Mouse (Mus musculus) megakaryocyte, adult 5-6 weeks (primary cell): ENCODE measurements around the gene Alox12e. TPM values are rescaled to one million over a fixed set of nuclear protein-coding genes. Genes with fewer than 3 reads are reported as not detected.

Experiments used
- ATAC-seq: 2 replicates; pipeline ENCODE4 v1.8.0; 2016; ENCODE audit warnings: mild to moderate bottlenecking, inconsistent platforms; ENCODE audit not compliant: poor library complexity, severe bottlenecking
- total RNA-seq, 2 experiments: library from RNA; stranded (forward) in 1 of 2; stranded (reverse) in 1 of 2; fragments of 153-499, 151-499 nt in 1 of 2; fragments of 221-1000, 200-1000 nt in 1 of 2; gene quantifications; 2 replicates each; pipeline versions ENCODE4 v1.2.3 to v1.2.4; 2015 to 2017

Gene Alox12e
- total RNA-seq, 2 experiments from 2014 or later = 1.2 to 1.5 TPM

- ATAC-seq = no peak
Observed at GRCm38 (mm10) chr11:70288102-70288501, 34.3 kb downstream of the Alox12e start.

GRCm38 (mm10) chr11:70285686-70286085 is 36.7 kb downstream of the Alox12e start:
- ATAC-seq = no peak

- no peak for ATAC-seq
Observed at GRCm38 (mm10) chr11:70284757-70285156, 37.7 kb downstream of the Alox12e start.

- no peak for ATAC-seq
Observed at GRCm38 (mm10) chr11:70283666-70284065, 38.8 kb downstream of the Alox12e start.

- ATAC-seq = peak; percentile 74; the same call in 1 of the 2 replicates
Observed at GRCm38 (mm10) chr11:70280441-70280840, 42.0 kb downstream of the Alox12e start.

- no peak for ATAC-seq
Observed at GRCm38 (mm10) chr11:70278961-70279360, 43.5 kb downstream of the Alox12e start.

- ATAC-seq = no peak
Observed at GRCm38 (mm10) chr11:70271641-70272040, 50.8 kb downstream of the Alox12e start.

- ATAC-seq = no peak
Observed at GRCm38 (mm10) chr11:70266405-70266804, 56.0 kb downstream of the Alox12e start.

DNA sequence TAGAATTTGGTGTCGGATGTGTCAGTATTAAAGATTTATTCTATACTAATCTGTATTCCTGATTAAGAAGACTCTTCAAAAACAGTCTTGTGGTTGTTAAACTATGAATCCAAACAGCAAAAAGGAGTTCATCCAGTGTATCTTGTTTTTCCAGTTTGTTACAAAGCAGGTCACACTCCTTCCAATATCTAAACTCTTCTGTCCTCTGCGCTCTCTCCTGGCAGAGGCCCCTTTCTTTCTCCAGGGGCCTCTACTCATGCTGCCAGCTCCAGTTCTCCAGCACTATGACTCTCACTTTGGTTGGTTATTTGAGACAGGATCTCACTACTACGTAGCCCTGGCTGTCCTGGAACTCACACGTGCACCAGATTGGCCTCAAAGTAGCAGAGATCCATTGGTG is 56.6 kb downstream of the Alox12e start:
- no peak for ATAC-seq

Other genes starting within 250 kb of the Alox12e start
- gene Asgr2, start 230.0 kb downstream of the Alox12e start, total RNA-seq (2015) = 0.16 and 0.27 TPM in 2 replicates
- gene Asgr2, start 230.0 kb downstream of the Alox12e start, total RNA-seq (2017) = 2.1 and 3.0 TPM in 2 replicates
- gene Mgl2, start 192.3 kb downstream of the Alox12e start, total RNA-seq (2015) = 3.3 and 4.5 TPM in 2 replicates
- 3.3 and 4.5 TPM in 2 replicates for gene Mgl2, start 192.3 kb downstream of the Alox12e start, total RNA-seq (2017)
- gene Clec10a, start 166.4 kb downstream of the Alox12e start, total RNA-seq (2015) = 34.6 and 35.3 TPM in 2 replicates
- gene Clec10a, start 166.4 kb downstream of the Alox12e start, total RNA-seq (2017) = 35.5 and 36.5 TPM in 2 replicates
- not detected in 2 replicates for gene Slc16a11, start 109.9 kb downstream of the Alox12e start, total RNA-seq (2015)
- not detected in 2 replicates for gene Slc16a11, start 109.9 kb downstream of the Alox12e start, total RNA-seq (2017)
- gene Slc16a13, start 101.6 kb downstream of the Alox12e start, total RNA-seq (2015) = 1.9 and 2.5 TPM in 2 replicates
- gene Slc16a13, start 101.6 kb downstream of the Alox12e start, total RNA-seq (2017) = 2.3 and 7.7 TPM in 2 replicates
- gene Bcl6b, start 92.8 kb downstream of the Alox12e start, total RNA-seq (2015) = 0.04 and 0.27 TPM in 2 replicates
- gene Bcl6b, start 92.8 kb downstream of the Alox12e start, total RNA-seq (2017) = not detected in 2 replicates
- gene 0610010K14Rik, start 84.7 kb downstream of the Alox12e start, total RNA-seq (2015) = 74.4 and 77.6 TPM in 2 replicates
- 25.6 and 31.5 TPM in 2 replicates for gene 0610010K14Rik, start 84.7 kb downstream of the Alox12e start, total RNA-seq (2017)
- gene Gm21988, start 82.8 kb downstream of the Alox12e start, total RNA-seq (2015) = 4.0 and 5.2 TPM in 2 replicates
- gene Gm21988, start 82.8 kb downstream of the Alox12e start, total RNA-seq (2017) = 0.11 and 4.3 TPM in 2 replicates
- gene Rnasek, start 82.8 kb downstream of the Alox12e start, total RNA-seq (2015) = 221 and 238 TPM in 2 replicates
- 29.7 and 38.5 TPM in 2 replicates for gene Rnasek, start 82.8 kb downstream of the Alox12e start, total RNA-seq (2017)
- gene Alox12, start 67.3 kb downstream of the Alox12e start, total RNA-seq (2015) = not detected in 2 replicates
- gene Alox12, start 67.3 kb downstream of the Alox12e start, total RNA-seq (2017) = not detected in 2 replicates
- 62.7 and 71.5 TPM in 2 replicates for gene Alox15, start 29.4 kb upstream of the Alox12e start, total RNA-seq (2015)
- gene Alox15, start 29.4 kb upstream of the Alox12e start, total RNA-seq (2017) = 72.8 and 74.4 TPM in 2 replicates
- 12.1 and 13.2 TPM in 2 replicates for gene Pelp1, start 87.4 kb upstream of the Alox12e start, total RNA-seq (2015)
- gene Pelp1, start 87.4 kb upstream of the Alox12e start, total RNA-seq (2017) = 5.8 and 7.4 TPM in 2 replicates
- 140 and 157 TPM in 2 replicates for gene Arrb2, start 110.0 kb upstream of the Alox12e start, total RNA-seq (2015)
- 125 and 141 TPM in 2 replicates for gene Arrb2, start 110.0 kb upstream of the Alox12e start, total RNA-seq (2017)
- gene Med11, start 129.3 kb upstream of the Alox12e start, total RNA-seq (2015) = 42.2 and 64.0 TPM in 2 replicates
- 47.8 and 55.3 TPM in 2 replicates for gene Med11, start 129.3 kb upstream of the Alox12e start, total RNA-seq (2017)
- gene Zmynd15, start 136.8 kb upstream of the Alox12e start, total RNA-seq (2015) = 0.13 TPM in 1 of 2 replicates, not detected in the other
- gene Zmynd15, start 136.8 kb upstream of the Alox12e start, total RNA-seq (2017) = 0.04 TPM in 1 of 2 replicates, not detected in the other
- 0.84 and 1.9 TPM in 2 replicates for gene Cxcl16, start 137.4 kb upstream of the Alox12e start, total RNA-seq (2015)
- gene Cxcl16, start 137.4 kb upstream of the Alox12e start, total RNA-seq (2017) = 1.2 and 1.7 TPM in 2 replicates
- not detected in 2 replicates for gene Tm4sf5, start 182.6 kb upstream of the Alox12e start, total RNA-seq (2015)
- gene Tm4sf5, start 182.6 kb upstream of the Alox12e start, total RNA-seq (2017) = not detected in 2 replicates
- not detected in 2 replicates for gene Vmo1, start 192.0 kb upstream of the Alox12e start, total RNA-seq (2015)
- not detected in 2 replicates for gene Vmo1, start 192.0 kb upstream of the Alox12e start, total RNA-seq (2017)
- not detected in 2 replicates for gene Gltpd2, start 196.6 kb upstream of the Alox12e start, total RNA-seq (2015)
- gene Gltpd2, start 196.6 kb upstream of the Alox12e start, total RNA-seq (2017) = not detected in 2 replicates
- 112 and 144 TPM in 2 replicates for gene Psmb6, start 202.7 kb upstream of the Alox12e start, total RNA-seq (2015)
- 182 and 211 TPM in 2 replicates for gene Psmb6, start 202.7 kb upstream of the Alox12e start, total RNA-seq (2017)
- gene Gm40193, start 210.3 kb upstream of the Alox12e start, total RNA-seq (2015) = not detected in 2 replicates
- gene Gm40193, start 210.3 kb upstream of the Alox12e start, total RNA-seq (2017) = not detected in 2 replicates
- 6.3 and 6.5 TPM in 2 replicates for gene Pld2, start 217.4 kb upstream of the Alox12e start, total RNA-seq (2015)
- gene Pld2, start 217.4 kb upstream of the Alox12e start, total RNA-seq (2017) = 7.3 and 11.1 TPM in 2 replicates
- 20.6 and 21.3 TPM in 2 replicates for gene Mink1, start 240.3 kb upstream of the Alox12e start, total RNA-seq (2015)
- 12.7 and 17.5 TPM in 2 replicates for gene Mink1, start 240.3 kb upstream of the Alox12e start, total RNA-seq (2017)